Mouse (Mus musculus) myocyte (in vitro differentiated cells): Measurements from ENCODE around the gene Klk10. TPM values are rescaled to one million over a fixed set of nuclear protein-coding genes. Genes with fewer than 3 reads are reported as not detected.
A peak's percentile ranks its signal among the peaks of the same experiment; 100 is the strongest.

Experiments
- H3K27me3 ChIP-seq: one replicate; pipeline ENCODE4 v1.6.1; 2011; ENCODE audit not compliant: control insufficient read depth, insufficient read depth, insufficient read length
- H3K36me3 ChIP-seq: one replicate; pipeline ENCODE4 v1.6.1; 2011; ENCODE audit not compliant: control insufficient read depth, insufficient read depth
- H3K4me2 ChIP-seq: one replicate; pipeline ENCODE4 v1.6.1; 2011; ENCODE audit warnings: low read depth, control low read depth
- H3K4me3 ChIP-seq: one replicate; pipeline ENCODE4 v1.5.1; 2011; ENCODE audit warnings: mild to moderate bottlenecking, control low read depth, moderate library complexity
- H3K79me2 ChIP-seq: one replicate; pipeline ENCODE4 v1.6.1; 2011; ENCODE audit not compliant: control insufficient read depth, insufficient read depth
- H3ac ChIP-seq: one replicate; pipeline ENCODE4 v1.6.1; 2011; ENCODE audit not compliant: control insufficient read depth, insufficient read length
- CEBPB ChIP-seq: IDR thresholded peaks from 2 replicates; pipeline ENCODE4 v1.6.1; 2011; ENCODE audit warnings: mild to moderate bottlenecking, moderate library complexity; ENCODE audit not compliant: poor library complexity, insufficient read depth, severe bottlenecking
- E2F4 ChIP-seq: IDR thresholded peaks from one replicate; pipeline ENCODE4 v1.6.1; 2011; ENCODE audit warnings: mild to moderate bottlenecking, control low read depth, moderate library complexity; ENCODE audit not compliant: insufficient read depth
- MAX ChIP-seq: IDR thresholded peaks from one replicate; pipeline ENCODE4 v1.6.1; 2011; ENCODE audit warnings: low read depth, mild to moderate bottlenecking, control low read depth
- MYOD1 ChIP-seq, 3 experiments: IDR thresholded peaks; one replicate each; pipeline ENCODE4 v1.6.1; 2011; ENCODE audit warnings: control low read depth in 2 of 3, low read depth in 2 of 3, mild to moderate bottlenecking in 2 of 3, moderate library complexity in 1 of 3; ENCODE audit not compliant: insufficient read length in 2 of 3, control insufficient read depth in 1 of 3
- MYOG ChIP-seq, 3 experiments: IDR thresholded peaks; one replicate each; pipeline ENCODE4 v1.6.1; 2011; ENCODE audit warnings: control low read depth in 2 of 3, low read depth in 2 of 3, mild to moderate bottlenecking in 2 of 3; ENCODE audit not compliant: insufficient read length in 2 of 3, control insufficient read depth in 1 of 3, insufficient read depth in 1 of 3
- POLR2A ChIP-seq: IDR thresholded peaks from one replicate; pipeline ENCODE4 v1.6.1; 2011; ENCODE audit warnings: low read depth, mild to moderate bottlenecking, control low read depth, moderate library complexity; ENCODE audit not compliant: insufficient read length
- POLR2AphosphoS2 ChIP-seq: IDR thresholded peaks from one replicate; pipeline ENCODE4 v1.6.1; 2011; ENCODE audit warnings: low read depth, control low read depth; ENCODE audit not compliant: insufficient read length
- REST ChIP-seq: IDR thresholded peaks from one replicate; pipeline ENCODE4 v1.6.1; 2011; ENCODE audit warnings: mild to moderate bottlenecking, control low read depth, moderate library complexity; ENCODE audit not compliant: insufficient read depth, insufficient read length
- SRF ChIP-seq: IDR thresholded peaks from one replicate; pipeline ENCODE4 v1.6.1; 2011; ENCODE audit warnings: low read depth; ENCODE audit not compliant: control insufficient read depth, insufficient read length
- TCF12 ChIP-seq: IDR thresholded peaks from one replicate; pipeline ENCODE4 v1.6.1; 2011; ENCODE audit warnings: mild to moderate bottlenecking, control low read depth; ENCODE audit not compliant: poor library complexity, insufficient read depth, severe bottlenecking
- TCF3 ChIP-seq: IDR thresholded peaks from one replicate; pipeline ENCODE4 v1.6.1; 2011; ENCODE audit warnings: low read depth, control low read depth; ENCODE audit not compliant: insufficient read length
- USF1 ChIP-seq: IDR thresholded peaks from one replicate; pipeline ENCODE4 v1.6.1; 2011; ENCODE audit warnings: low read depth, mild to moderate bottlenecking, control low read depth, moderate library complexity
- polyA plus RNA-seq: library from polyadenylated mRNA; unstranded; fragments of >200 nt; fragmentation: generic; extraction: Trizol; gene quantifications from one replicate; pipeline ENCODE4 v1.2.1, GENCODE M21; 2012; ENCODE audit warnings: missing spikeins

The Klk10 gene
- polyA plus RNA-seq, 1 experiment: 1.1 TPM

DNA sequence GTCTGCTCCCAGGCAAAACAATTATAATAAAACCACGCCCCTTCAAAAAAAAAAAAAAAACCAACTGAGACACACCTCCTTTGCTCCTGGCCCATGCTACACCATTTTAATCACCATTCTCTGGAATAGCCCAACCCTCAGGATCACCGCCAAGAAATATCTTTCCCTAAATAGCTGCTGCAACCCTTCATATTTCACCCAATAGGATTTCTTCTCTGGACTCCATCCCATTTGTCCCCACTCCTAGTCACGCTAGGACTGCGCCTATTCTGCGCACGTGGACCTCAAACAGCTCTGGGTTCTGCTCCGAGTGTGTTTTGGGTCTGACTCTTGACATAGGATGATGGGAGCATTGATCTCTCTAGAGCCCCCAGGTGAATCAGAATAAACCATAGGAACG, 15.5 kb downstream of the Klk10 start:
- Histone ChIP-seq H3K4me3 (no peak overlapping the region), H3K36me3 (no peaks in the 10 kb centered on the region), H3K79me2 (no peaks in the 10 kb centered on the region), H3K27me3 (no peaks in the 10 kb centered on the region), H3K4me2 (no peak overlapping the region), H3ac (no peak overlapping the region)
- TF ChIP-seq POLR2AphosphoS2 (no peak), POLR2A (no peak), CEBPB (no peak), TCF3 (no peak), REST (no peak), MYOG (IDR thresholded peaks at IDR 0.05; ENCODE audit: control insufficient read depth in 1 of 3, insufficient read depth in 1 of 3, insufficient read length in 2 of 3, low read depth in 2 of 3) (no peak), MAX (no peak), USF1 (no peak), E2F4 (no peak), TCF12 (no peak), SRF (no peak), MYOD1 (IDR thresholded peaks at IDR 0.05; ENCODE audit: control insufficient read depth in 1 of 3, insufficient read length in 2 of 3, low read depth in 2 of 3) (no peak)

DNA sequence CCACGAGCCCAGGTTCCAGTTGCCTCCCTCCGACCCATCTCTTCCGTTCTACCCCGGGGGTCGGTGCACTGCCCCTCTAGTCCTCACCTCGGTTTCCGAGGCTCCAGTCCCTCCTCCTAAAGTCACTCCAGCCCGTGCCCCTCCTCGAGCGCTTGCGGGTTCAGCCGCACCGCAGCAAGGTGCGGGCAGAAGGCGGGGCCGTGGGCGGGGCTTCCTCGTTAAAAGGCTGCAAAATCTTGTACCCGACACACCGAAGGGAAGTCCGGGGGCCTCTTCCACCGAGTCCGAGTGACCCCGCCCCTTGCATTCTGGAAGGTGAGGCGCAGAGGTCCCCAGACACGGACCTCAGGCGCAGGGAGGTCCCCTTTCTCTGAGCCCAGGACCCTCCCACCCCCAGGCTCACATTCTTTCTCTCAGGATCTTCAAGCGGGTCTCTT, 16.5 kb downstream of the Klk10 start, which contains the start of gene Klk8:
Gene Klk8 (plus strand): TSS at position 245 of the 437 bp plus-strand sequence.
- Histone ChIP-seq H3K36me3 (no peaks in the 10 kb centered on the region), H3K4me3 (no peak within 1 kb of the TSS), H3K79me2 (no peaks in the 10 kb centered on the region), H3ac (no peak within 1 kb of the TSS), H3K4me2 (peak within 1 kb of the TSS; percentile 52), H3K27me3 (no peaks in the 10 kb centered on the region)
- no peak for TF ChIP-seq MAX
- no peak for TF ChIP-seq E2F4
- TF ChIP-seq SRF: no peak
- no peak for TF ChIP-seq MYOG (IDR thresholded peaks at IDR 0.05; ENCODE audit: control insufficient read depth in 1 of 3, insufficient read depth in 1 of 3, insufficient read length in 2 of 3, low read depth in 2 of 3)
- TF ChIP-seq TCF12: no peak
- TF ChIP-seq USF1: no peak
- no peak for TF ChIP-seq POLR2A
- no peak for TF ChIP-seq POLR2AphosphoS2
- TF ChIP-seq CEBPB: no peak

DNA sequence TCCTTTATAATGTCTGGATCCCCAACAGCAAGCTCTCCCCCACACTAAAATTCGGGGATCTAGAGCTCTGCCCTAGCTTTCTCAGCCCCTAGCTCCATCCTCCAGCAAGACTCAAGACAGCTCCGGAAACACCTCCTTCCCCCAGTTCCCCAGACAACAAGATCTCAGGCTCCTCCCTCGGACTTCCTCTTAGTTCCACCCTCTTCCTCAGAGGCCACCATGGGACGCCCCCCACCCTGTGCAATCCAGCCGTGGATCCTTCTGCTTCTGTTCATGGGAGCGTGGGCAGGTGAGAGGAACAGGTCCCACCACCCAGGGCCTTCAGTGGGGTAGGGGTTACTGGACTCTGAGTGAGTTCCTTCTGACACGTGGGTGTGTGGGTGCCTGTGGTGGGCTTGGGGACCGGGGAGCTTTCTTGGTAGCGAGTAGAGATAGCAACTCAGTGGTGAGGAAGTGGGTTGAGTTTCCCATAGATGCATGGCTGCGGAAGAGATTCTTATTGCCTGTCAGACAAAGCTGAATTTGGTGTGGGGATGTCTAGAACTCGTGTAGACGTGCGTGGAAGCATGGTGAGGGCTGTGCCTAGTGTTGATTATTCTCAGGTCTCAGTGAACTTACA, 17.1 kb downstream of the Klk10 start:
- Histone ChIP-seq H3ac (no peak overlapping the region), H3K27me3 (no peaks in the 10 kb centered on the region), H3K36me3 (no peaks in the 10 kb centered on the region), H3K4me2 (no peak overlapping the region), H3K4me3 (no peak overlapping the region), H3K79me2 (no peaks in the 10 kb centered on the region)
- TF ChIP-seq MYOD1 (IDR thresholded peaks at IDR 0.05; ENCODE audit: control insufficient read depth in 1 of 3, insufficient read length in 2 of 3, low read depth in 2 of 3) (no peak), POLR2AphosphoS2 (no peak), MAX (no peak), TCF12 (no peak), POLR2A (no peak), E2F4 (no peak), USF1 (no peak), REST (no peak)

DNA sequence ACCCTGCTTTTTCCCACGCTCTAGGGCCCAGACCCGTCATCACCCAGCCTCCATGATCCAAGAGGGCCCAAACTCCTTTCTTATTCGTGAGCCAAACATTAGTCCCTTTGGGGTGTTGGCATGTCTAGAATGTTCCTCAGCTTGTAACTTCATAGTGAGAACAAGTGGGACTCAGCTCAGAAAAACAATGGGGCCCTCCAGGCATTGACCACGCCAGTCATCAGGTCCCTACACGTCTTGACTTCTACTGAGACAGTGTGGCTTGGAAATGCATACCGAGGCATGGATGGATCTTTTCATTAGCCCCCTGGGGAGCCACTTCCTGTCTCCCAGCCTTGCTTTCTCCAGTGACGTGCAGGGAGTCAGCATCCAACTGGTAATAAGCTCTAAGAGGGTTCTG, 19.0 kb downstream of the Klk10 start:
- Histone ChIP-seq H3K27me3 (no peaks in the 10 kb centered on the region), H3K4me3 (no peak overlapping the region), H3K4me2 (no peak overlapping the region), H3K36me3 (no peaks in the 10 kb centered on the region), H3ac (no peak overlapping the region), H3K79me2 (no peaks in the 10 kb centered on the region)
- TF ChIP-seq E2F4: no peak
- TF ChIP-seq CEBPB: no peak
- no peak for TF ChIP-seq TCF12
- no peak for TF ChIP-seq MYOG (IDR thresholded peaks at IDR 0.05; ENCODE audit: control insufficient read depth in 1 of 3, insufficient read depth in 1 of 3, insufficient read length in 2 of 3, low read depth in 2 of 3)
- no peak for TF ChIP-seq POLR2AphosphoS2
- TF ChIP-seq SRF: no peak
- TF ChIP-seq POLR2A: no peak
- no peak for TF ChIP-seq TCF3
- TF ChIP-seq REST: no peak

DNA sequence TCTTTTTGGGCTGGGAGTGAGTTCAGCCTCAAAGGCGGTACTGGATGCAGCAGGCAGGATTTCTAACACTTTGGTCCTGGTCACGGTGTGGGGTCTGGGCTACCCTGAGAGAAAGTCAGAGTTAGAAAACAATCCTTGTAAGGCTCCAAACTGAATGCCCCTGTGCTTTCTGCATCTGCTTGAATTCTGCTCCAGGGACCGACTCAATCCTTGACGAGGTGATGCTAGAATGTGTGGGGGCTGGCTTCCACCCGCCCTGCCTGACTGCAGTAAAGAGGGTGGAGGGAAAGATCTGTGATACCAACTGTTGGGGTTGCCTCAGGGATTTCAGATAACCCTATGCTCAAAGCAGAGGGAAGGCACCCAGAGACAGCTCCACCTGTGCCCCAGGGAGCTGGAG, 30.2 kb downstream of the Klk10 start, which contains the start of gene Klk7:
Gene Klk7 (plus strand): TSS at position 301 of the 400 bp plus-strand sequence.
- Histone ChIP-seq H3K27me3 (no peaks in the 10 kb centered on the region), H3K4me3 (no peak within 1 kb of the TSS), H3ac (no peak within 1 kb of the TSS), H3K36me3 (no peaks in the 10 kb centered on the region), H3K4me2 (no peak within 1 kb of the TSS), H3K79me2 (no peaks in the 10 kb centered on the region)
- TF ChIP-seq E2F4: no peak
- no peak for TF ChIP-seq SRF
- no peak for TF ChIP-seq USF1
- TF ChIP-seq POLR2A: no peak
- no peak for TF ChIP-seq MYOG (IDR thresholded peaks at IDR 0.05; ENCODE audit: control insufficient read depth in 1 of 3, insufficient read depth in 1 of 3, insufficient read length in 2 of 3, low read depth in 2 of 3)
